Mouse (Mus musculus) cerebellum, adult 2 months (tissue): ENCODE data around the gene Ercc1.

Experiments used
- CTCF ChIP-seq: fragments of 200-500 bp; IDR thresholded peaks from 2 replicates; pipeline ENCODE4 v1.5.1; 2011; ENCODE audit warnings: low read depth, mild to moderate bottlenecking, control low read depth, low read length, moderate library complexity, borderline replicate concordance; ENCODE audit not compliant: insufficient read depth
- POLR2A ChIP-seq: fragments of 200-500 bp; IDR thresholded peaks from 2 replicates; pipeline ENCODE4 v1.6.1; 2011; ENCODE audit warnings: low read length, control low read depth, borderline replicate concordance; ENCODE audit not compliant: insufficient read depth

DNA sequence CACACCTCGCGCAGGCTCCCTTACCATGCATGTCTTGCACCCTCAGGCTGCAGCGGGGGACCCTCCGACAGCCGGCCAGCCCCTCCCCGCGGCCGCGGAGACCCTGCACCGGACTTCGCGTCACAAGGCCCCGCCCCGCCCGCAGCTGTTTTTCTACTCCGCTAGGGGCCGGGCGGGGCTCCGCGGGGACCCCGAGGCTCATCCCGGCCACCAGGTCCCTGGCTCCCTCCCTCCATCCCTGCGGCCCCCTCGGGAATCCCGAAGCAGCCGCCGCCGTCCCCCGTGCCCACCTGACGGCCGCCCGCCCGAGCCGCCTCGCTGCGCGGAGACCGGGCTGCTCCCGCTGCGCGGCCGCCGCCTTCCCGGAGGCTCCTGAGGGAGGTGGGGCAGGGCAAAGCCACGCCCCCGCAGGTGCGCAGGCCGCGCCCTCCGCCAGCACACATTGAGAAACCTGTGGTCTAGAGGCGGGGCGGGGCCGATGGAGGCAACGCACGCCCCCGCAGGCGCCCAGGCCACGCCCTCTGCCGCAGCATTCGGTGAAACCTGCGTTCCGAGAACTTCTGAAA, 59.2 kb downstream of the Ercc1 start, which contains the start of gene Klc3:
- TF ChIP-seq CTCF (no peak), POLR2A (no peak)
